Mouse (Mus musculus): ENCODE results near the gene Gm6793. TPM values are rescaled to one million over a fixed set of nuclear protein-coding genes. Genes with fewer than 3 reads are reported as not detected.

Gene Gm6793
- total and polyA plus RNA-seq, 3 experiments, result 0.27 TPM; not detected in 2

DNA sequence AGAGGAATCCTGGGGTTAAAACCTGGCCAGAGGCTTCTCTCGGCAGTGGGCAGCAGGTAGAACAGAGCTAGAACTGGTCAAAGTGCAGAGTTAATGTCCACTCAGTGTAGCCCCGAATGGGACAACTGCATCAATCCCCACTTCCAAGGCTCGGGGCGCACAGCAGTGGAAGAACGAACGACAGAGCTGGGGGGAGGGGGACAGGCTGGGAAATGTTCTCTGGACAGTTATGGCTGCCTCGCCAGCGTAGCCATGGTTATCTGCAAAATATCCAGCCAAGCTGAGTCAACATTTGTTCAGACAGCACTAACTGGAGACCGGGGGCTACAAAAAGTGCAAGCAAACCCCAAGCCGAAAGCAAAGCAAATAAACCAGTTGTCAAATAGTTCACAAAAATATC is 36.7 kb downstream of the Gm6793 start:
- no peak overlapping the region for H3K9ac ChIP-seq (ENCODE audit: insufficient read depth, low read depth)

DNA sequence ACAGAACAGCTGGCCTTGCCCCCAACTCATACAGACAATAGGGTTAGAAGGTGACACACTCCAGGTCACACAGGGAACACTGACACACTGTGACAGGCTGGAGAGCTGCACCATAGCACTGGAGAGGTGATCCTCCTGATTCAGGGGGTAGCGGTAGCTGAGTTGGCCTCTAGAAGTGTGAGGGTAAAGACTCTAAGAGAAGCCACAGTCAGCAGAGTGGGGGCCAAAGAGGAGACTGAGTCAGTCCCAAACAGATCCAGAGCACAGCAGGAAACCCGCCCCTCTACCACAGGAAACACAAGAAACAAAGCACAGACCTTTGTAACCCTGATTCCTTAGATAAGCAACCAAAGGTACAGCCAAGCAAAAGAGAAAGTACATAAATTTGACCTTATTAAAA is 38.5 kb downstream of the Gm6793 start:
- H3K4me2 ChIP-seq (ENCODE audit: insufficient read depth, low read depth, poor library complexity, severe bottlenecking), result no peak overlapping the region
- no peaks in the 10 kb centered on the region for H3K79me2 ChIP-seq (replicated peaks; ENCODE audit: control insufficient read depth, extremely low read depth, insufficient read depth, poor library complexity, severe bottlenecking)
- in situ Hi-C loops (cut with MboI; ENCODE audit: low pct_ligation_motif_present, low pct_unique_long_range_greater_than_20kb, low sequenced_read_pairs) (no loop called here), dilution Hi-C loops (cut with MboI; ENCODE audit: extremely low pct_ligation_motif_present, extremely low pct_unique_long_range_greater_than_20kb, low sequenced_read_pairs) (no loop called here)
- no peak for TF ChIP-seq POLR2A (IDR thresholded peaks at IDR 0.05; ENCODE audit: low read depth, low read length)
- no peak for TF ChIP-seq ETS1 (conservative IDR thresholded peaks at IDR 0.05; ENCODE audit: low read depth, low read length)
- TF ChIP-seq ZKSCAN1 (IDR thresholded peaks at IDR 0.05; ENCODE audit: borderline replicate concordance, low read depth, low read length), result no peak
- TF ChIP-seq NELFE (IDR thresholded peaks at IDR 0.05; ENCODE audit: low read depth, low read length), result no peak
- TF ChIP-seq USF1 (IDR thresholded peaks at IDR 0.05; ENCODE audit: low read depth, low read length), result no peak
- TF ChIP-seq E2F4 (IDR thresholded peaks at IDR 0.05; ENCODE audit: insufficient replicate concordance, low read depth, low read length), result no peak
- no peak for TF ChIP-seq MYC (IDR thresholded peaks at IDR 0.05; ENCODE audit: low read depth, low read length)
- TF ChIP-seq KAT2A (IDR thresholded peaks at IDR 0.05; ENCODE audit: insufficient replicate concordance, low read length), result no peak
- TF ChIP-seq SMC3 (IDR thresholded peaks at IDR 0.05; ENCODE audit: low read depth, low read length), result no peak
- TF ChIP-seq ZMIZ1 (IDR thresholded peaks at IDR 0.05; ENCODE audit: low read depth, low read length), result no peak
- TF ChIP-seq JUN (IDR thresholded peaks at IDR 0.05; ENCODE audit: insufficient read depth, low read depth, low read length), result no peak
- peaks cover 26% of the 10 kb centered on the region for H3K9me3 ChIP-seq (replicated peaks; ENCODE audit: low read length)
- peaks cover 50 to 85% of the 10 kb centered on the region in 2 experiments for H3K36me3 ChIP-seq (replicated peaks in 1 of 2; ENCODE audit: control insufficient read depth in 1 of 2, insufficient read depth in 1 of 2, low read length in 1 of 2)
- H3K4me1 ChIP-seq (ENCODE audit: control insufficient read depth in 1 of 2, insufficient read depth in 2 of 2), result peaks cover 0 to 6% of the 10 kb centered on the region in 2 experiments; a peak in 2 of 4 replicates
- H3K4me3 ChIP-seq (replicated peaks in 1 of 3; ENCODE audit: low read depth in 2 of 3, low read length in 2 of 3, poor library complexity in 1 of 3), result no peak overlapping the region
- no peak overlapping the region for H3K27ac ChIP-seq (ENCODE audit: insufficient read depth, low read depth)
- no peak for DNase-seq (ENCODE audit: extremely low read depth)
- H3K27me3 ChIP-seq (replicated peaks), result no peaks in the 10 kb centered on the region
- no peak overlapping the region for H3K9ac ChIP-seq (ENCODE audit: insufficient read depth, low read depth)

More for the DNA sequence above, 36.7 kb downstream of the Gm6793 start:
- Histone ChIP-seq H3K4me3 (replicated peaks in 1 of 3; ENCODE audit: low read depth in 2 of 3, low read length in 2 of 3, poor library complexity in 1 of 3) (no peak overlapping the region), H3K27me3 (replicated peaks) (no peaks in the 10 kb centered on the region), H3K79me2 (replicated peaks; ENCODE audit: control insufficient read depth, extremely low read depth, insufficient read depth, poor library complexity, severe bottlenecking) (no peaks in the 10 kb centered on the region), H3K9me3 (replicated peaks; ENCODE audit: low read length) (peaks cover 25% of the 10 kb centered on the region), H3K4me1 (ENCODE audit: control insufficient read depth in 1 of 2, insufficient read depth in 2 of 2) (peaks cover 0 to 9% of the 10 kb centered on the region in 2 experiments; a peak in 2 of 4 replicates), H3K27ac (ENCODE audit: insufficient read depth, low read depth) (no peak overlapping the region), H3K4me2 (ENCODE audit: insufficient read depth, low read depth, poor library complexity, severe bottlenecking) (no peak overlapping the region), H3K36me3 (replicated peaks in 1 of 2; ENCODE audit: control insufficient read depth in 1 of 2, insufficient read depth in 1 of 2, low read length in 1 of 2) (peaks cover 45 to 87% of the 10 kb centered on the region in 2 experiments)
- dilution Hi-C loops (cut with MboI; ENCODE audit: extremely low pct_ligation_motif_present, extremely low pct_unique_long_range_greater_than_20kb, low sequenced_read_pairs), result no loop called here
- in situ Hi-C loops (cut with MboI; ENCODE audit: low pct_ligation_motif_present, low pct_unique_long_range_greater_than_20kb, low sequenced_read_pairs), result no loop called here
- no peak for DNase-seq (ENCODE audit: extremely low read depth)
- TF ChIP-seq JUND (conservative IDR thresholded peaks at IDR 0.05; ENCODE audit: low read depth, low read length), result no peak
- no peak for TF ChIP-seq NELFE (IDR thresholded peaks at IDR 0.05; ENCODE audit: low read depth, low read length)
- no peak for TF ChIP-seq SMC3 (IDR thresholded peaks at IDR 0.05; ENCODE audit: low read depth, low read length)
- no peak for TF ChIP-seq E2F4 (IDR thresholded peaks at IDR 0.05; ENCODE audit: insufficient replicate concordance, low read depth, low read length)
- TF ChIP-seq MEF2A (IDR thresholded peaks at IDR 0.05; ENCODE audit: borderline replicate concordance, low read depth, low read length), result no peak
- no peak for TF ChIP-seq ZNF384 (IDR thresholded peaks at IDR 0.05; ENCODE audit: low read depth, low read length)
- TF ChIP-seq CHD1 (IDR thresholded peaks at IDR 0.05; ENCODE audit: low read depth, low read length), result no peak
- TF ChIP-seq MXI1 (IDR thresholded peaks at IDR 0.05; ENCODE audit: low read depth, low read length), result no peak
- TF ChIP-seq RCOR1 (conservative IDR thresholded peaks at IDR 0.05; ENCODE audit: low read depth, low read length), result no peak
- TF ChIP-seq CHD2 (IDR thresholded peaks at IDR 0.05; ENCODE audit: low read length), result no peak
- no peak for TF ChIP-seq ZMIZ1 (IDR thresholded peaks at IDR 0.05; ENCODE audit: low read depth, low read length)
- TF ChIP-seq KAT2A (IDR thresholded peaks at IDR 0.05; ENCODE audit: insufficient replicate concordance, low read length), result no peak
- TF ChIP-seq ZC3H11A (IDR thresholded peaks at IDR 0.05; ENCODE audit: low read depth, low read length), result no peak
- TF ChIP-seq BHLHE40 (IDR thresholded peaks at IDR 0.05; ENCODE audit: low read depth, low read length), result no peak
- no peak for TF ChIP-seq UBTF (IDR thresholded peaks at IDR 0.05; ENCODE audit: low read depth, low read length)
- no peak for TF ChIP-seq ZKSCAN1 (IDR thresholded peaks at IDR 0.05; ENCODE audit: borderline replicate concordance, low read depth, low read length)
- TF ChIP-seq ETS1 (conservative IDR thresholded peaks at IDR 0.05; ENCODE audit: low read depth, low read length), result no peak
